Mouse (Mus musculus) neural tube, embryonic 14.5 days (tissue): ENCODE measurements at regions not wholly inside any gene's neighbourhood (a gene's known extent, or its start where the extent isn't known, plus 50 kb on each side); places are given as distances from the start of the nearest gene placed in this dataset.

Experiments
- ATAC-seq: fragments of 200-750 bp; cut with Nextera tagmentation; 2 replicates; pipeline ENCODE4 v1.8.0; 2017; ENCODE audit warnings: low read depth, mild to moderate bottlenecking, moderate TSS enrichment, moderate library complexity
- H3K27ac ChIP-seq: fragments of 300-500 bp; sonication (generic); 2 replicates; pipeline ENCODE4 v1.5.1; 2014; ENCODE audit warnings: low read depth, mild to moderate bottlenecking, control low read depth, low read length, moderate library complexity, mixed read lengths
- H3K27me3 ChIP-seq: fragments of 300-500 bp; sonication (generic); 2 replicates; pipeline ENCODE4 v1.6.1; 2014; ENCODE audit warnings: low read length; ENCODE audit not compliant: control insufficient read depth, insufficient read depth
- H3K36me3 ChIP-seq: fragments of 300-500 bp; sonication (generic); 2 replicates; pipeline ENCODE4 v1.6.1; 2014; ENCODE audit warnings: low read length, mixed read lengths; ENCODE audit not compliant: control insufficient read depth, insufficient read depth
- H3K4me1 ChIP-seq: fragments of 300-500 bp; sonication (generic); 2 replicates; pipeline ENCODE4 v1.6.1; 2014; ENCODE audit warnings: low read length; ENCODE audit not compliant: control insufficient read depth, insufficient read depth
- H3K4me2 ChIP-seq: fragments of 300-500 bp; sonication (generic); 2 replicates; pipeline ENCODE4 v1.6.1; 2014; ENCODE audit warnings: mild to moderate bottlenecking, low read depth, low read length, control low read depth
- H3K4me3 ChIP-seq: fragments of 300-500 bp; sonication (generic); 2 replicates; pipeline ENCODE4 v1.5.1; 2014; ENCODE audit warnings: low read depth, low read length, control low read depth, mixed read lengths
- H3K9ac ChIP-seq: fragments of 300-500 bp; sonication (generic); replicated peaks from 2 replicates; pipeline ENCODE4 v1.6.1; 2014; ENCODE audit warnings: low read depth, mild to moderate bottlenecking, control low read depth, low read length, mixed read lengths
- H3K9me3 ChIP-seq: fragments of 300-500 bp; sonication (generic); 2 replicates; pipeline ENCODE4 v1.6.1; 2016; ENCODE audit warnings: low read length; ENCODE audit not compliant: control insufficient read depth
- WGBS: fragments of 180-500 bp; shearing (Covaris S2); extraction: QIAGEN DNeasy Blood & Tissue Kit; methylation state at CpG from one replicate; pipeline ENCODE4 v1.1.7; 2014; 5-methylcytosine and 5-hydroxymethylcytosine counted together

DNA sequence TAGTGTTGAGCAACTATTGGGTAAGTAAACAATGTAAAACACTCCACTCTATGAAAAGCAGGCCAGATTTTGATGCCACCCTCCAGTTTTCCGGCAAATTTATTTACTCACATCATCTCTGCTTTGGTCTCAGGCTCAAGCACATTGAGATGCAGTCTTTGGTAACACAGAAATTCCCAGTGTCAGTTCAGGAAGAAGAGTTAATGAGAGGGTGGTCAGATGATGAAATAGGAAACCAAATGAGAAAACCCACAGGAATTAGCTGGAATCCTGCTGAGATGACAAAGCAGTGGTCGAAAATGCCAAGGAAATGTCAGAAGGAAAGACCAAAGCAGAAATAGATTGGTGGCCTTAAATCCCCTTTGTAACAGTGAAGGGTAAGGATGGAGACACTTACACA, 525.7 kb downstream of the Meis1 start:
- H3K27ac ChIP-seq = no peak overlapping the region
- H3K4me2 ChIP-seq = no peak overlapping the region
- no peaks in the 10 kb centered on the region for H3K4me1 ChIP-seq
- 49% methylated on average over 2 of the region's 2 CpGs for WGBS
- ATAC-seq = no peak
- no peak overlapping the region for H3K9ac ChIP-seq
- no peaks in the 10 kb centered on the region for H3K27me3 ChIP-seq
- no peaks in the 10 kb centered on the region for H3K36me3 ChIP-seq
- H3K9me3 ChIP-seq = no peaks in the 10 kb centered on the region
- H3K4me3 ChIP-seq = no peak overlapping the region

DNA sequence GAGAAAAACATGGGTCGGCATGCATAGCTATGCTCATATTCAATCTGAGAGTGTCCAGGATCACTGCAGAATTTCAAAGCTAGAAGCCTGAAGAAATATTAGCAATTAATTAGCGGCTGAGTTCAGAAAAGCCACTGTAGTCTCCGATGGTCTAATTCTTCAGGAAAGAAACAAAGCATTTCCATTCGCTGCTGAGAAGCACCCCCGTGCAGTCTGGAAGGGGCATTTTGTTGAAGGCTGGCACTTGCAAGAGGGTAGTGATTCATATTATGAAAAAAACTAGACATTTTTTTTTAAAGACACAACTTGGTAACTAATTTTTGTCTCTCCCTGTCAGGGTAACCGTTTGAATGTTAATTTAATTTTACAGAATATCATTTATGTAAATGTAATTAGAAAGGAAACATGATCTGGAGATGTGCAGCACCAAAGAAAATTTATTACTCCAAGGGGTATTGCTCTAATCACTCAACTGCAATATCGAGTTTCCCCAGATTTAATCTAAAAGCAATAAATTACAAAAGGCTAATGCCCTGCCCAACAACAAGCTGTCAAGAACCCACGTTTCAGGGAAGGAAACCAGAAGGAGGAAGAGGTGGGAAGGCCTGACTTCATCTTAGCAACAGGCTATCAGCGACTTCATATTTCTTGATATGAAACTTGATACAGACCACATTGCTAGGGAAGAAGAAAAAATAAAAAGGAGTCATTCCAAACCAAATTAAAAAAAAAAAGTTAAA, 529.1 kb downstream of the Meis1 start:
- no peak overlapping the region for H3K4me2 ChIP-seq
- WGBS = 44% methylated on average over 9 of the region's 9 CpGs
- no peaks in the 10 kb centered on the region for H3K27me3 ChIP-seq
- peak; percentile 66; the same call in 1 of the 2 replicates for ATAC-seq
- no peak overlapping the region for H3K4me3 ChIP-seq
- H3K27ac ChIP-seq = no peak overlapping the region
- no peaks in the 10 kb centered on the region for H3K36me3 ChIP-seq
- no peaks in the 10 kb centered on the region for H3K4me1 ChIP-seq
- H3K9ac ChIP-seq = no peak overlapping the region
- no peaks in the 10 kb centered on the region for H3K9me3 ChIP-seq

DNA sequence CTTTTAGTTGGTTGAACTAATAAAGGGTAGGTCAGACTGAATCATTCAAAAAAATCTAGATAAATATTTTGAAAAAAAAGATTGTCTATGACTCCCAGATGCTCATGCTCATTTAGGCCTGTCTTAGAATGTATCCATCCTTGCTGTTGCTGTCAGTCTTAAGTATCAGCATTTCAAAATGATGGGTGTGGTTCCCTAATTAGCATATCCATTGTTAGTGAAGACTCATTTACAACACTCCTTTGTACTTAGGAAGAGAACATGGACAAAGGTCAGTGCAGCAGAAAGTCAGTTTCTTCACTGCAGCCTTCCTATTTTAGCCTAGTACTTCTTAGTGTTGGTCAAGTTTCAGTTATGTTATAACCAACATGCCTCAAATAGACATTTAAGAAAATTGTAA, 525.2 kb upstream of the Etaa1 start:
- no peaks in the 10 kb centered on the region for H3K4me1 ChIP-seq
- no peak overlapping the region for H3K9ac ChIP-seq
- H3K36me3 ChIP-seq = no peaks in the 10 kb centered on the region
- H3K4me2 ChIP-seq = no peak overlapping the region
- ATAC-seq = no peak
- no peaks in the 10 kb centered on the region for H3K9me3 ChIP-seq
- H3K27me3 ChIP-seq = no peaks in the 10 kb centered on the region
- no peak overlapping the region for H3K4me3 ChIP-seq
- no peak overlapping the region for H3K27ac ChIP-seq

DNA sequence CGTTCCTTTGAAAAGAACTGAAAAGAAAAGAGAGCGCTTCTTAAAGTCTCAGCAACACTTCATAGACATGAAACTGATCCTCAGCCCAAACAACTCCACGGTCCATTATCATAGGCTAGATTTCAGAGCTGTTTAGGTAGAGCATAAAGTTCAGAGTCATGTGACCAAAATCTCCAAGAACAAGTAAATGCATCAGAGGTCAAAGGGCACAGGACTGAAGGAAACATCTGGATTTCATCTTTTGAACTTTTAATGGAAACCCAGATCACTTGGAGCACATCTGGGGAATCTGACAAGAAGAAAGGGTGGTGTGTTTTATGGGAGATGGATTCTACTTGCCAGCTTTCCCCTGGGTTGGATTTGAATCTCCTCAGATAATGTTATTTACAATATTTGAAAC, 497.6 kb upstream of the Etaa1 start:
- Histone ChIP-seq H3K27me3 (no peaks in the 10 kb centered on the region), H3K27ac (no peak overlapping the region), H3K4me2 (no peak overlapping the region), H3K4me1 (no peaks in the 10 kb centered on the region), H3K36me3 (no peaks in the 10 kb centered on the region), H3K9me3 (no peaks in the 10 kb centered on the region), H3K4me3 (no peak overlapping the region), H3K9ac (no peak overlapping the region)
- no peak for ATAC-seq
- WGBS = 85% methylated on average over 3 of the region's 3 CpGs

DNA sequence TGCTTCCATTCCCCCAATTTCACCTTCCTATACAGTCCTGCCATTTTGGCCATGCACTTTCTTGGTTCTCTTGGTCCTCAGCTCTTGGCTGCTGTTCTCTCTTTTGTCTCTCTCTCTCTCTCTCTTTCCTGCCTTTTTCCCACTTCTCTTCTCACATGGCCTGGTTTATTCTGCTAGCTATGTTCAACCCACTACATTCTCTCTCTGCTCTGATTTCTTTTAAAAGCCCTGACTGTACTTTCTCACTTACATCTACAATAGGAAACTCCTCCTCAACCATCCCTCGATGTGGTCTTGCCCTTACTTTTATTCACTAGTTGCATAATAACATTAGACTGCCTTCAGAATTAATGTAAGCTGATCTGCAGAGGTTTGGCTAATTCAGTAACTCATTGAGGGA, 495.2 kb upstream of the Etaa1 start:
- ATAC-seq = no peak
- WGBS = 91% methylated on average over 1 of the region's 1 CpGs
- no peak overlapping the region for H3K4me3 ChIP-seq
- H3K9ac ChIP-seq = no peak overlapping the region
- no peaks in the 10 kb centered on the region for H3K9me3 ChIP-seq
- no peaks in the 10 kb centered on the region for H3K4me1 ChIP-seq
- no peak overlapping the region for H3K27ac ChIP-seq
- H3K36me3 ChIP-seq = no peaks in the 10 kb centered on the region
- no peak overlapping the region for H3K4me2 ChIP-seq
- no peaks in the 10 kb centered on the region for H3K27me3 ChIP-seq

DNA sequence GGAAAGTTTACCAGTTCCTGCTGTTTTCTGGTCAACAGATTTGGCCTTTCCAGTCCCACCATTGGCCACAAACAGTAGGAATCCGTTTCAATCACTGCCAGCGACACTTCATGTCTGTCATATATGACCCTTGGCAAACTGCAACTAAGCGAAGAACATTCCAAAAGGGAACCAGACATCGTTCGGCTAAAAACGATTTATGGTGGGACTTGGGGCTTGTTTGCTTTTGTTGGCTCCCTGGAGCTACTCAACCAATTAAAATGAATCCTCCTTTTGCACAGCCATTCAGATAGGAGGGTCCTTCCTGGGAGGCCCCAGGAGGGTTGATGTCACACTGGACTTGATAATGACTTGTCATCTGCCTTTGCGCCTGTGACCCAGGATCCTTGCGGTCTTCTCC, 490.9 kb upstream of the Etaa1 start:
- Histone ChIP-seq H3K4me2 (no peak overlapping the region), H3K4me1 (no peaks in the 10 kb centered on the region), H3K36me3 (no peaks in the 10 kb centered on the region), H3K9me3 (no peaks in the 10 kb centered on the region), H3K27ac (no peak overlapping the region), H3K9ac (no peak overlapping the region), H3K27me3 (no peaks in the 10 kb centered on the region), H3K4me3 (no peak overlapping the region)
- WGBS = 52% methylated on average over 8 of the region's 8 CpGs
- ATAC-seq = no peak

DNA sequence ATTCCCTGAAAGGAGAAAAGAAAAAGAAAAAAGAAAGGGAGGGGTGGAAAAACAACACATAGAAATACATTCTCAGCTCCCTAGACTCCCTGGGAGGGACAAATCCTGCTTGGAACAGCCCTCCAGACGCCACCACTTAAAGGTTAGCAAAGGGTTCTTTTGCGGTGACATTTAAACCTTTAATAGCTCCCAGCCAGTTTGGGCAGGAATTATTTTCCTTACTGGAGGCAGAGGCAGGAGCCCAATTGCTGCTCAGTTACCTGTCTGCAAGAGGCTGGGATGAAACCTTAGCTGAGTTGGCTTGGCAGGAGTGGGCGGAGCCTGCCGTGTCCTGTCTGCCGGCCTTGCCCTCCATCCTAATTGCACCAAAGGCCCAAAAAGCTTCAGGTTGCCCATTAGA, 490.4 kb upstream of the Etaa1 start:
- Histone ChIP-seq H3K27me3 (no peaks in the 10 kb centered on the region), H3K27ac (no peak overlapping the region), H3K9ac (no peak overlapping the region), H3K36me3 (no peaks in the 10 kb centered on the region), H3K4me3 (no peak overlapping the region), H3K9me3 (no peaks in the 10 kb centered on the region), H3K4me1 (no peaks in the 10 kb centered on the region), H3K4me2 (no peak overlapping the region)
- WGBS = 70% methylated on average over 5 of the region's 5 CpGs
- ATAC-seq = no peak

DNA sequence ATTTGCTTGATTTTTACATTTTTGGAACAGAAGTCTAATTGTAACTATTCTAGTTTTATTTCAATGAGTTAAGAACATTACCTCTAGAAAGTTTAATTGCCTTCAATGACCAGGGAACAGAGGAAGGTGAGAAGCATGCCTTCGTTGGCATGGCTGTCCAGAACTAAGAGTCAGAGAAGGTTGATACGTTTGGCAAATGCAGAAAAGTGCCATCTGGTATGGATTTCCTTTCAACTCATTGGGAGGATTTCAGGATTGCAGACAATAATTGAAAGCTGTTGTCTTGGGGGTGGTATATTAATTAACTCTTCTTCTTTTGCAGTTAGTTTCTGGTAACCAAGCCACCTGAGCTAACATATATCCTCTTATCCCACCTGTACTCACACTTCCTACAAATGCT, 489.5 kb upstream of the Etaa1 start:
- H3K9ac ChIP-seq = no peak overlapping the region
- no peak overlapping the region for H3K27ac ChIP-seq
- no peak overlapping the region for H3K4me3 ChIP-seq
- H3K4me1 ChIP-seq = no peaks in the 10 kb centered on the region
- no peak overlapping the region for H3K4me2 ChIP-seq
- H3K9me3 ChIP-seq = no peaks in the 10 kb centered on the region
- H3K27me3 ChIP-seq = no peaks in the 10 kb centered on the region
- ATAC-seq = no peak
- WGBS = 95% methylated on average over 2 of the region's 2 CpGs
- no peaks in the 10 kb centered on the region for H3K36me3 ChIP-seq

DNA sequence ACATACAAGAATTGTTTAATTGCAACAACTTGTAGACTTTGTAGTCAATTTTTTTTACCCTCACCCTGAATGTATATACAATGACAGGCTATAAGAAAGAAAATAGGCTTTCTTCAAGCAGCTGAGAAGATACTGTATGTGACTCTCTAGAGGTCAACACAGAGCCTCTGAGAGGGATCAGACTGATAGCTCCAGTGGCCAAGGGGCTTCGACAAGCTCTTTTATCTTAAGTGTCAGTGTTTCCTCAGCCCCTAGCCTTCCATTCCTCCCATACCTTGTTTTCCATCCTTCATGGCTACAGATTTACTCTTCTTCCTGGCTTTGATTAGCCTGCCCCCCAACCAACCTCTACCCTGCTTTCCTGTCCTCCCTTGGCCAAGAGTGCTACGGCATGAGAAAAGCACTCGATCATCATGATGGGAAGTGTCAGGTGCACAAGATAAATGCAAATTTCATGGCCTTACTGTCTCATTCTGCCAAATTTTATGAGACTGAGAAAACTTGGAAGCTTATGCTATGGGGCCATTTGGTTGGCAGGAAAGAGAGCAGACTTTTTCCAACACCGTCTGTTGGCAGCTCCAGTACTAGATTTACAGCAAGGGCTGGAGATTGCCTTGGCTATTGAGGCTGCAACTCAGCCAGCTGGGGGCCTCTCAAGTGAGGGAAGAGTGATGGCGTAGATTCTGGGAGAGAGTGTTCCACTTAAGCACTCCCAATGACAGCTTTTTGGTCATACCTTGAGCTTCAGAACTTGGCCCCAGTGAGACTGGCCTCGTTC, 484.3 kb upstream of the Etaa1 start:
- H3K9me3 ChIP-seq = no peaks in the 10 kb centered on the region
- H3K27ac ChIP-seq = no peak overlapping the region
- no peaks in the 10 kb centered on the region for H3K36me3 ChIP-seq
- peak; percentile 41; the same call in 1 of the 2 replicates for ATAC-seq
- no peak overlapping the region for H3K4me2 ChIP-seq
- no peak overlapping the region for H3K9ac ChIP-seq
- WGBS = 72% methylated on average over 6 of the region's 6 CpGs
- H3K27me3 ChIP-seq = no peaks in the 10 kb centered on the region
- H3K4me3 ChIP-seq = no peak overlapping the region
- H3K4me1 ChIP-seq = no peaks in the 10 kb centered on the region
